Mouse (Mus musculus) retina, postnatal 7 days (tissue): Measurements from ENCODE around the gene Gm4881.

Source experiments
- DNase-seq: peaks from one replicate; pipeline ENCODE4 v3.0.0-alpha.2; 2012; ENCODE audit warnings: low read depth, low spot score

Gm4881 gene

GRCm38 (mm10) chr7:24954450-24954849, 10.2 kb upstream of the Gm4881 start:
- no peak for DNase-seq

- DNase-seq: no peak
Observed at GRCm38 (mm10) chr7:24953966-24954365, 9.7 kb upstream of the Gm4881 start.

- DNase-seq: peak; percentile 64
Observed at GRCm38 (mm10) chr7:24949958-24950623, 5.8 kb upstream of the Gm4881 start.

- DNase-seq: no peak
Observed at GRCm38 (mm10) chr7:24948774-24949173, 4.5 kb upstream of the Gm4881 start.

GRCm38 (mm10) chr7:24947316-24948048, 3.2 kb upstream of the Gm4881 start:
- no peak for DNase-seq

- no peak for DNase-seq
Observed at GRCm38 (mm10) chr7:24943641-24944040, 653 bp downstream of the Gm4881 start.

GRCm38 (mm10) chr7:24931651-24932050, 12.6 kb downstream of the Gm4881 start:
- DNase-seq: no peak

DNA sequence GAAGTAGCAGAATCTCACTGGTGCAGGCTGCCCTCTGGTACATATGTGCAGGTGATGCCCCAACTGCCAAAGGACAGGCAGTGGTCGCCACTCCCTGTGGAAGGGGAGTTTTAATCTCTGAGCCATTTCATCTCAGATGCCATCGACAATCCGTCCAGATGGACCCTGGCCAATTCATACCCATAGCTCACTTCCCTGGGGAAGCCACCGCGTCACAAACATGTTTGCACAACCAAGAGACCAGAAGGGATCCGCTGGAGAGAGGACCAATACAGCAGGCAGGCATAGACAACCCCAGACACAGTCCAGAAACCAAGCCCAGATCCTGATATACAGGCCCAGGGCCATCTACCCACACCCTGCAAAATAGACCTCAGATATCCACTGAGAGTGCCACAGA, 13.8 kb downstream of the Gm4881 start:
- DNase-seq: no peak

- no peak for DNase-seq
Observed at GRCm38 (mm10) chr7:24919728-24920127, 24.6 kb downstream of the Gm4881 start.

GRCm38 (mm10) chr7:24918763-24919323, 25.5 kb downstream of the Gm4881 start:
- DNase-seq: no peak

- no peak for DNase-seq
Observed at GRCm38 (mm10) chr7:24912480-24912879, 31.8 kb downstream of the Gm4881 start.

GRCm38 (mm10) chr7:24907211-24907748, 37.0 kb downstream of the Gm4881 start:
- no peak for DNase-seq

DNA sequence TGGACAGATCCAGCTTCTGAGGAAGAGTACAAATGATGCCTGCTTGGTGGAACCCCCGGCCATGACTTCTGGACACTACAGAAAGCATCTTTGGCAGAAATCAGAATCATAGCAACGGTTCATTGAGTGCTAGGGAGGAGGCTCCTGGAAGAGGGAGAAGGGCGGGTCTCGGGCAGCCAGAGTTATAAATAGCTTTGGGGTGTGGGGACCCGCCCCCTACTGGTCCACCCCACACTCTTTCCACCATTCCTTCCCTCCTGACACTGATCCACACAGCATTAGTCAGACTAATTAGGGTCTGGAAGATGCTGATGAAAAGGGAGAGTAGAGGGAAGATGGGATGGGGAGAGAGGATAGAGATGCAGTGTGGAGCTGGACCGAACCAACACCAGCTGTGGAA, 37.7 kb downstream of the Gm4881 start:
- DNase-seq: no peak

DNA sequence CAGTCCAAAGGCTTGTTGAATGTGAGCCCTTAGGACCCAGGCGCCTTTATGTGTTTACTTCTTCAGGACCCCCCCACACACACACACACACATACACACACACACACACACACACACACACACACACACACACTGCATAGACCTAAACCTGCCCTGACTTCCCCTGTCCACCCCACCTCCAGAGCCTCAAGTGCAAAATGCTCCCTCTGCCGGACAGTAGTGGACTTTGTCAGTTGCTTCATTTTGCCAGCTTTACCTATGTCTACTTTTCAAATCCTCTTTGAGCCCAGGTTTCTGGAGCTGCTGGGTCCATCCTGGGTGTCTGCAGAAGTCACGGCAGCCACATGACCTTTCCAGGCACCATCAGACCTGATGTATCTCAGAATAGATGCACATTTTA, 39.4 kb downstream of the Gm4881 start:
- peak; percentile 52 for DNase-seq

DNA sequence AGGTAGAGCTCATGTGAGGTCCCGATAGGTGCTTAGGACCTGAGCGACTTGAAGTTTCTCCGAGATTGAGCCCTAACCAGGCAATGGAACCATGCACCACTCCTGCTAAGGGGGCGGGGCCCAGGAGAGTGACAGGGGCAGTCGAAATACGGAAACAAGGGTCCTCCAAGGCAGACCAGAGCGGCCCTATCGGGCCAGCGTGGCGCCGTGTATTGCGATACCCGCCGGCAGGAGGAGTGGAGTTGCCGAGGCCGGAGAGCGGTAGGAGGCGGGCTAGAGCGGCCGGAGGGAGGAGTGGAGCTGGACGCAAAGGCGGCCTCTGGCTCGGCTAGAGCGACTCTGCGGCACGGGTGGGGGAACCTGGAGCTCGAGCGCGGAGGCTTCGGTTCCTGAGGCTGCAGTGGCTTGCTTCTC, 40.2 kb downstream of the Gm4881 start:
- peak; percentile 92 for DNase-seq

- DNase-seq: no peak
Observed at GRCm38 (mm10) chr7:24903444-24903825, 40.9 kb downstream of the Gm4881 start.

DNA sequence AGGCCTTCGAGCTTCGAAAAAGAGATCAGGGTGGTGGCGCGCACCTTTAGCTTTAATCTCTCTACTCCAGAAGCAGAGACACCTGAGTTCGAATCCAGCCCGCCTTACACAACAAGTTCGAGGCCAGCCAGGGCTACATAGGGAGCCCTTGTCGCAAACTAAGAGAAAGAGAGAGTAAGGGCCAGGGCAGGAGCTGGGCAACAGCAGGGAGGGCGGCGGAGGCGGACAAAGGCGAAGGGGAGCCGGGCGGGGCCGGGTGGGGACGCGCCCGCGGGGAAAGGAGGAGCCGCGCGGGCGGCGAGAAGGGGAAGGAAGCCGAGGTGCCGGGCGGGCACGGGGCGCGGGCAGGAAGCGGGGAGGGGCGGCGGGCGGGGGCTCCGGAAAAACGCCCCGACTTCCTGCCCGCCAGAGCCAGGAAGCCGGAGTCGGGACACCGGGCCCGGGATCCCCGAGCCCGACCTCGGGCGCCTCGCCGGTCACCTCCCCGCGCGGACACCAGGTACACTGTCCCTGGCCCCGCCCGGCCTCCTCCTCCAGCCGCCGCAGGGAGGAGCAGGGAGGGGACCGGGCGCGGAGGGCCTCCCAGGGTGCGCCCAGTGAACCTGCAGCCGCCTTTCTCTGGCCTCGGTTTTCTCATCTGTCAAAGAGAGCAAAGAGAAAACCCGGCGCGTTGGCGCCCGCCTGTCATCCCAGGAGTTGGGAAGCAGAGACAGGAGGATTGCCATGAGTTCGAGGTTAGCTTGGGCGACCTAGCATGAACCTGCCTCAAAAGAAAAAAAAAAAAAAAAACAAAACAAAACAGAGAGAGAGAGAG, 41.5 kb downstream of the Gm4881 start, which contains the start of gene Arhgef1:
Arhgef1 (plus strand) TSS at position 283 of the 814 bp plus-strand sequence.
- no peak for DNase-seq

- no peak for DNase-seq
Observed at GRCm38 (mm10) chr7:24902264-24902629, 42.0 kb downstream of the Gm4881 start.

- no peak for DNase-seq
Observed at GRCm38 (mm10) chr7:24901842-24902241, 42.5 kb downstream of the Gm4881 start.

DNA sequence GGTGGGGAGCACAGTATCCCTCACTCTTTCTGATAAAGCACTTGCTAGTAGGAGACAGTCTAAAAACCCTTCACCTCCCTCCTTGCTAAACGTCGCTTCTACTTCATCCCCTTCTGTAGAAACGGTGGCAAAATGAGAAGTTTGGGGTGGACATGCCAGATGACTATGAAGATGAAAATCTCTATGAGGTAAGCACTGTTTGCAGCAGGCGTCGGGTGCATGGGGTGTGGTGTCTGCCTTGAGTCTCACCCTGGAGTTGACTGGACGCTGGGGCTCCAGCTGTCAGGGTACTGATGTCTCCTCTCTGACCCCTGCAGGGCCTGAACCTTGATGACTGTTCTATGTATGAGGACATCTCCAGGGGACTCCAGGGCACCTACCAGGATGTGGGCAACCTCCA, 43.2 kb downstream of the Gm4881 start:
- DNase-seq: no peak

DNA sequence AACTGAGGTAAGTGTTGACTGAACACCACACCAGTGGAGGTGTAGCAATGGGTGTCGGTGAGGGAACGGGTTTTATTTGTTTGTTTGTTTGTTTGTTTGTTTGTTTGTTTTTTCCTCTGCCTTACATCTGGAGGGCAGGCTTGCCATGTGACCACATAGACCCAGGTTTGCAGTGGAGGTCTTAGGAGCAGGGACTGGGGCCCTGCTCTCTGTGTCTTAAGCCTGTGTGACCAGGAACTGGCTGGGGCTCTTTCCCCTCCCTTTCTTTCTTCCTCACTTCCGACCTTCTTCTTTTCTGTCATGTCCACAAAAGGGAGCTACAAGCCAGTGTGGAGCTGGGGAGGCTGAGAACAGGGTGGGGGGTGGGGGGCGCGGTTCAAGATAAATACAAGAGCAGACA, 46.3 kb downstream of the Gm4881 start:
- no peak for DNase-seq

GRCm38 (mm10) chr7:24897224-24897623, 47.1 kb downstream of the Gm4881 start, which contains the start of gene Cd79a:
Gene Cd79a (plus strand): TSS chr7:24897381.
- no peak for DNase-seq
